Mouse (Mus musculus) layer of hippocampus, adult 9-10 months (tissue): ENCODE measurements around the gene Mgat4d.
A peak's percentile ranks its signal among the peaks of the same experiment; 100 is the strongest.
"Not testable (repeated sequence)": the region's sequence is repeated elsewhere in the genome, so short reads cannot be mapped to it uniquely, and the experiment has no call there.

ENCODE experiments used
- DNase-seq: peaks from one replicate; pipeline ENCODE4 v3.0.0; 2022; ENCODE audit warnings: low spot score

Gene Mgat4d

GRCm38 (mm10) chr8:83348263-83348662 is at the start of gene Mgat4d:
Gene Mgat4d (plus strand): TSS chr8:83348471.
- DNase-seq = no peak

GRCm38 (mm10) chr8:83300135-83300534 is 48.1 kb upstream of the Mgat4d start:
- DNase-seq = no peak

- DNase-seq = no peak
These were observed 43.3 kb upstream of the Mgat4d start for GRCm38 (mm10) chr8:83304946-83305345.

GRCm38 (mm10) chr8:83309836-83310235 is 38.4 kb upstream of the Mgat4d start:
- no peak for DNase-seq

- not testable (repeated sequence) for DNase-seq
These were observed 33.2 kb upstream of the Mgat4d start for GRCm38 (mm10) chr8:83315084-83315483.

- DNase-seq = no peak
These were observed 32.6 kb upstream of the Mgat4d start for GRCm38 (mm10) chr8:83315691-83316090.

- no peak for DNase-seq
These were observed 27.7 kb upstream of the Mgat4d start for GRCm38 (mm10) chr8:83320543-83320942.

GRCm38 (mm10) chr8:83322374-83322773 is 25.9 kb upstream of the Mgat4d start:
- DNase-seq = no peak

GRCm38 (mm10) chr8:83323056-83323455 is 25.2 kb upstream of the Mgat4d start:
- no peak for DNase-seq

GRCm38 (mm10) chr8:83327889-83328288 is 20.4 kb upstream of the Mgat4d start:
- no peak for DNase-seq

GRCm38 (mm10) chr8:83331567-83331898 is 16.7 kb upstream of the Mgat4d start:
- peak; percentile 22 for DNase-seq

- DNase-seq = peak; percentile 87
These were observed 16.2 kb upstream of the Mgat4d start, which contains the start of gene Elmod2 for GRCm38 (mm10) chr8:83331899-83332697. Gene Elmod2 (minus strand): TSS chr8:83332486.

- DNase-seq = no peak
These were observed 15.4 kb upstream of the Mgat4d start for GRCm38 (mm10) chr8:83332864-83333263.

GRCm38 (mm10) chr8:83342076-83342475 is 6.2 kb upstream of the Mgat4d start:
- no peak for DNase-seq

- peak; percentile 20 for DNase-seq
These were observed 5.6 kb upstream of the Mgat4d start for GRCm38 (mm10) chr8:83342693-83343092.

- DNase-seq = no peak
These were observed 3.0 kb downstream of the Mgat4d start for GRCm38 (mm10) chr8:83351315-83351714.

- no peak for DNase-seq
These were observed 15.0 kb downstream of the Mgat4d start for GRCm38 (mm10) chr8:83363156-83363769.

- no peak for DNase-seq
These were observed 29.0 kb downstream of the Mgat4d start for GRCm38 (mm10) chr8:83377231-83377630.

- DNase-seq = no peak
These were observed 31.9 kb downstream of the Mgat4d start for GRCm38 (mm10) chr8:83380141-83380540.

- no peak for DNase-seq
These were observed 32.7 kb downstream of the Mgat4d start for GRCm38 (mm10) chr8:83381016-83381415.

- DNase-seq = no peak
These were observed 34.6 kb downstream of the Mgat4d start for GRCm38 (mm10) chr8:83382850-83383249.

- DNase-seq = peak; percentile 32
These were observed 41.2 kb downstream of the Mgat4d start, which contains the start of gene Clgn for GRCm38 (mm10) chr8:83389316-83390005. Gene Clgn (plus strand): TSS chr8:83389867.
